Mouse (Mus musculus): ENCODE measurements around the gene Maats1.

- TF ChIP-seq CTCF (IDR thresholded peaks at IDR 0.05; ENCODE audit: extremely low read depth, insufficient read depth, low read length) (no peak), POLR2A (IDR thresholded peaks at IDR 0.05; ENCODE audit: extremely low read depth, insufficient read depth, low read length) (no peak)
Observed at GRCm38 (mm10) chr16:38347588-38347987, 5.6 kb upstream of the Maats1 start.
